In the genomic region with DNA sequence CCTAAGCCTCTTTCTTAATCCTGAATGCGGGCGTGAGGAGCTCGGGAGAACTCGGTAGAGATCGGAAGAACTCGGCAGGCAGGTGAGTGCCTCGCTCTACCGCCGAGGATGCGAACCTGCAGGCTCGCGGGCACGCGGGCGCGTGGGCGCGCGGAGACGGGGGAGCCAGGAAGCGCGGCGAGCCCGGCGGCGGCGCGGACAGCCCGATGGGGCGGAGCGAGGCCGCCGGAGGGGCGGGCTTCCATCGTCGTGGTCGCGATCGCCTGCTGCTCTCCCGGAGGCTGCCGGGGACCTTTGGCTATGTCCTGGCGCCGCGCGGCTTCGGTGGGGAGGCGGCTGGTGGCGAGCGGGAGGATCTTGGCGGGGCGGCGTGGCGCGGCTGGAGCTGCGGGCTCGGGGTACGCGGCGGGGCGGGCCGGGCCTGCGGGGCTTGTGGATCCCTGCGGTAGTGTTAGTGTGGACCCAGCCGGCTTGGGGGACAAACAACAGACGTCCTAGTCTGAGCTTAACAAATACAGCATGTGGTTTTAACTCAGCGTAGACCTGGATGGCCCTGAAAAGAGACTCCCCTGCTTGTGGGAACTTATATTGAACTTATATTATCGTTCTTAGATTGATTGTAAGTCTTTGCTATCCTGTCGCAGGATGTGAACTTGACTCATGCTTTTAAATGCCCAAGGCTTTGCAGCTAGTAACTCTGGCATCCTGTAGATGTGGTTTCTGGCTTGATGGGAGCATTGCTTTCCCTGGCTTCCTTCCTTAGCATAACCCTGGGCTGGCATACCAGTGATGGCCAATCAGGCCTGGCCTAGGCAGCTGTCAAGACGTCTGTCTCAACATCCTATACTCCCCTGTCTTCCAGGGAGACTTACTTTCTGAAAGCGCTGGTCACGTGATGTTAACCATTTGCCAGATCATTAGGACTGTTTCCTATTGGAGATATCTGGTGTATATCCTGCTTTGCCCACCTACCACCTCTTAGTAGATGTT, we compare ENCODE assay signal across 8 mouse cellular contexts. TPM values are rescaled to one million over a fixed set of nuclear protein-coding genes. Genes with fewer than 3 reads are reported as not detected.
DNase-seq lines count a peak whose midpoint lies in the region; ATAC-seq and TF ChIP-seq lines count a peak whose summit lies in the region.

No protein-coding gene starts in this region.

- no peak for TF ChIP-seq CTCF in bone marrow macrophage, adult 2 months (IDR thresholded peaks at IDR 0.05; ENCODE audit: low read depth, low read length)
- no peak for TF ChIP-seq CTCF in embryonic fibroblast, embryonic 13.5 days (IDR thresholded peaks at IDR 0.05; ENCODE audit: borderline replicate concordance, insufficient read depth, low read length)

- no peaks in the 10 kb centered on the region for H3K27me3 ChIP-seq in kidney, embryonic 14.5 days (ENCODE audit: control insufficient read depth, insufficient read depth, low read length)
- H3K27me3 ChIP-seq in limb, embryonic 15.5 days: no peaks in the 10 kb centered on the region

- peak overlapping the region; percentile 45 for H3K27ac ChIP-seq in bone marrow macrophage, adult 2 months (ENCODE audit: insufficient read depth, low read depth, low read length)
- peak overlapping the region; percentile 37; the same call in 1 of the 2 replicates for H3K27ac ChIP-seq in embryonic fibroblast, embryonic 13.5 days (ENCODE audit: insufficient read depth, low read length)
- H3K27ac ChIP-seq in kidney, embryonic 14.5 days (ENCODE audit: low read depth, low read length): peak overlapping the region; percentile 78; the same call in 1 of the 2 replicates
- peak overlapping the region; percentile 85 for H3K27ac ChIP-seq in limb, embryonic 15.5 days

- H3K4me1 ChIP-seq in bone marrow macrophage, adult 2 months (ENCODE audit: control insufficient read depth, insufficient read depth, low read length): peaks cover 7% of the 10 kb centered on the region
- H3K4me1 ChIP-seq in embryonic fibroblast, embryonic 13.5 days (ENCODE audit: control insufficient read depth, insufficient read depth, low read length): no peaks in the 10 kb centered on the region
- H3K4me1 ChIP-seq in kidney, embryonic 14.5 days (ENCODE audit: control insufficient read depth, insufficient read depth, low read length): no peaks in the 10 kb centered on the region
- no peaks in the 10 kb centered on the region for H3K4me1 ChIP-seq in limb, embryonic 15.5 days

- peak overlapping the region; percentile 96 for H3K4me3 ChIP-seq in bone marrow macrophage, adult 2 months (ENCODE audit: insufficient read depth, low read length)
- H3K4me3 ChIP-seq in embryonic fibroblast, embryonic 13.5 days (ENCODE audit: insufficient read depth, low read length): peak overlapping the region; percentile 89
- peak overlapping the region; percentile 68 for H3K4me3 ChIP-seq in kidney, embryonic 14.5 days (ENCODE audit: low read length)
- H3K4me3 ChIP-seq in limb, embryonic 15.5 days: peak overlapping the region; percentile 82

- WGBS in kidney, embryonic 14.5 days: under 1% methylated on average over 71 of the region's 71 CpGs
- WGBS in limb, embryonic 15.5 days: under 1% methylated on average over 70 of the region's 71 CpGs

- no peak for TF ChIP-seq POLR2A in bone marrow macrophage, adult 2 months (IDR thresholded peaks at IDR 0.05; ENCODE audit: borderline replicate concordance, low read depth, low read length)
- TF ChIP-seq POLR2A in embryonic fibroblast, embryonic 13.5 days (IDR thresholded peaks at IDR 0.05; ENCODE audit: low read depth, low read length): peak; percentile 46

- peak overlapping the region; percentile 73 for H3K4me2 ChIP-seq in kidney, embryonic 14.5 days (replicated peaks; ENCODE audit: low read depth, low read length)
- peak overlapping the region; percentile 79 for H3K4me2 ChIP-seq in limb, embryonic 15.5 days

- DNase-seq in 416B (ENCODE audit: low read depth): peak; percentile 90
- DNase-seq in heart, adult 9 months (ENCODE audit: low spot score in 2 of 2): peak; percentile 80 to 83
- DNase-seq in monocyte, adult 2 months (ENCODE audit: low read depth in 1 of 2, low spot score in 2 of 2): peak; percentile 30 to 58
- DNase-seq in spleen, postnatal 36 days (ENCODE audit: low spot score in 2 of 2): peak; percentile 90 to 92

- H3K9me3 ChIP-seq in kidney, embryonic 14.5 days (ENCODE audit: control insufficient read depth, low read length): no peaks in the 10 kb centered on the region
- no peaks in the 10 kb centered on the region for H3K9me3 ChIP-seq in limb, embryonic 15.5 days

- H3K36me3 ChIP-seq in kidney, embryonic 14.5 days (ENCODE audit: control insufficient read depth, insufficient read depth, low read length): peaks cover 14% of the 10 kb centered on the region; the same call in 1 of the 2 replicates
- peaks cover 18% of the 10 kb centered on the region for H3K36me3 ChIP-seq in limb, embryonic 15.5 days

- peak overlapping the region; percentile 74 for H3K9ac ChIP-seq in kidney, embryonic 14.5 days (ENCODE audit: low read depth, low read length)
- peak overlapping the region; percentile 72 for H3K9ac ChIP-seq in limb, embryonic 15.5 days

- ATAC-seq in kidney, embryonic 14.5 days (ENCODE audit: low FRiP score, low TSS enrichment): peak; percentile 93
- ATAC-seq in limb, embryonic 15.5 days (ENCODE audit: insufficient number of reproducible peaks, low FRiP score, low TSS enrichment, low read depth): peak; percentile 81

RNA-seq across cellular contexts. Expression of gene Glrx2, which starts 23.5 kb away (rescaled TPM):
- 34.3 and 45.1 TPM in 2 replicates for polyA plus RNA-seq in bone marrow macrophage, adult 2 months (2012; ENCODE audit: insufficient read depth, insufficient read length, missing spikeins)
- 64.8 and 71.2 TPM in 2 replicates for polyA plus RNA-seq in embryonic fibroblast, embryonic 13.5 days (2011; ENCODE audit: insufficient read length, low read depth, missing spikeins)
- 74.9 and 76.5 TPM in 2 replicates for polyA plus RNA-seq in kidney, embryonic 14.5 days (2014; fragmentation: Nextera tagmentation; extraction: Ambion mirVana)
- 92.9 and 93.7 TPM in 2 replicates for polyA plus RNA-seq in limb, embryonic 15.5 days (2015; fragmentation: Nextera tagmentation; extraction: Ambion mirVana)

RNA-seq across cellular contexts. Expression of gene Cdc73, which starts 37.0 kb away (rescaled TPM):
- polyA plus RNA-seq in bone marrow macrophage, adult 2 months (2012; ENCODE audit: insufficient read depth, insufficient read length, missing spikeins): 32.7 TPM in 2 replicates
- polyA plus RNA-seq in embryonic fibroblast, embryonic 13.5 days (2011; ENCODE audit: insufficient read length, low read depth, missing spikeins): 72.1 and 74.3 TPM in 2 replicates
- 27.3 and 28.7 TPM in 2 replicates for polyA plus RNA-seq in kidney, embryonic 14.5 days (2014; fragmentation: Nextera tagmentation; extraction: Ambion mirVana)
- polyA plus RNA-seq in limb, embryonic 15.5 days (2015; fragmentation: Nextera tagmentation; extraction: Ambion mirVana): 20.9 and 26.0 TPM in 2 replicates

RNA-seq across cellular contexts. Expression of gene Trove2, which starts 37.2 kb away (rescaled TPM):
- polyA plus RNA-seq in bone marrow macrophage, adult 2 months (2012; ENCODE audit: insufficient read depth, insufficient read length, missing spikeins): 8.2 and 8.6 TPM in 2 replicates
- polyA plus RNA-seq in embryonic fibroblast, embryonic 13.5 days (2011; ENCODE audit: insufficient read length, low read depth, missing spikeins): 23.2 and 24.7 TPM in 2 replicates
- 11.3 and 17.4 TPM in 2 replicates for polyA plus RNA-seq in kidney, embryonic 14.5 days (2014; fragmentation: Nextera tagmentation; extraction: Ambion mirVana)
- polyA plus RNA-seq in limb, embryonic 15.5 days (2015; fragmentation: Nextera tagmentation; extraction: Ambion mirVana): 17.1 and 18.0 TPM in 2 replicates

RNA-seq across cellular contexts. Expression of gene Uchl5, which starts 37.4 kb away (rescaled TPM):
- polyA plus RNA-seq in bone marrow macrophage, adult 2 months (2012; ENCODE audit: insufficient read depth, insufficient read length, missing spikeins): 55.4 and 57.3 TPM in 2 replicates
- 39.4 and 43.1 TPM in 2 replicates for polyA plus RNA-seq in embryonic fibroblast, embryonic 13.5 days (2011; ENCODE audit: insufficient read length, low read depth, missing spikeins)
- polyA plus RNA-seq in kidney, embryonic 14.5 days (2014; fragmentation: Nextera tagmentation; extraction: Ambion mirVana): 87.0 and 102 TPM in 2 replicates
- 78.6 and 85.0 TPM in 2 replicates for polyA plus RNA-seq in limb, embryonic 15.5 days (2015; fragmentation: Nextera tagmentation; extraction: Ambion mirVana)

Comparison
In these comparisons a context has a peak if more than half of its experiments do, and no peak if none do; other contexts are left out.
1. Peak in every context shown above with its lines: DNase-seq, ATAC-seq, H3K4me3 ChIP-seq and H3K27ac ChIP-seq.